Mouse (Mus musculus) adrenal gland, postnatal 10 days (tissue): ENCODE results near the gene Bcr. TPM values are rescaled to one million over a fixed set of nuclear protein-coding genes. Genes with fewer than 3 reads are reported as not detected.

Source experiments
- DNase-seq: peaks from one replicate; pipeline ENCODE4 v3.0.0; 2021; ENCODE audit warnings: mixed read lengths
- total RNA-seq, 2 experiments: library from RNA; stranded (reverse); gene quantifications; 2 replicates each; pipeline ENCODE4 v1.2.3; 2021

The Bcr gene
- total RNA-seq, 2 experiments from 2014 or later, result 21.6 to 24.0 TPM

DNA sequence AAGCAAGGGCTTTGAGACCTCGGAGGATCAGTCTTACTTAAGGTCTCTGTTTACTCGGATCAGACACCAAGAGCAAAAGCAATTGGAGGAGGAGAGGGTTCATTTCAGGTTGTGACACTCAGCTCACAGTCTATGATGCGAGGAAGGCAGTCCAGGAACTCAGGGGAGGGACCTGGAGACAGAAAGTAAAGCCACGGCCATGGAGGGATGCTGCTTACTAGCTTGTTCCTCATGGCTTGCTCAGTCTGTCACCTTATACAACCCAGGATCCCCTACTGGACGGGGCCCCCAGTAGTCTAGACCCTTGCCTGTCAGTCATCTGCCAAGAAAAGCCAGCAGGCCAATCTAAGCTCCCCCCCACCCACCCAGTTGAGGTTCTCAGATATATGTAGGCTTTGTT is 118.5 kb downstream of the Bcr start:
- DNase-seq, result no peak

GRCm38 (mm10) chr10:75182151-75182774 is 121.9 kb downstream of the Bcr start:
- peak; percentile 84 for DNase-seq

DNA sequence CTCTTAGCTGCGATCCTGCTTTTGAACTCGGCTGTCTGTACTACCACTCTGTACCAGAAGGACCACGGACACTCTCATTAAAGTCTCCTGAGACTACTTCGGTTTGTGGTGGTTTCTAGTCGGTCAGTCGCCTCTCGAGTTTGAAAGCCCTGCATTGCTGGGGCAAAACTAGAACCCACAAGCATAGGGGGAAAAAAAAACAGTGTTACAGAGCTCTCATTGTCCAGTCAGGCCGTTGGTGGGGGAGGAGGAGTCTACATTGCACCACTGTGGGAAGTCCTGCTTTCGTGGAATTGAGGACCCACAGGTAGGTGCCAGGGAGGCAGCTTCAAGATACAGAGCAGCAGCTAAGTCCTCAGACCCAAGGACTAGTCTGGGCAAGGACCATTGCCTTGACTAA is 124.4 kb downstream of the Bcr start:
- DNase-seq, result no peak

DNA sequence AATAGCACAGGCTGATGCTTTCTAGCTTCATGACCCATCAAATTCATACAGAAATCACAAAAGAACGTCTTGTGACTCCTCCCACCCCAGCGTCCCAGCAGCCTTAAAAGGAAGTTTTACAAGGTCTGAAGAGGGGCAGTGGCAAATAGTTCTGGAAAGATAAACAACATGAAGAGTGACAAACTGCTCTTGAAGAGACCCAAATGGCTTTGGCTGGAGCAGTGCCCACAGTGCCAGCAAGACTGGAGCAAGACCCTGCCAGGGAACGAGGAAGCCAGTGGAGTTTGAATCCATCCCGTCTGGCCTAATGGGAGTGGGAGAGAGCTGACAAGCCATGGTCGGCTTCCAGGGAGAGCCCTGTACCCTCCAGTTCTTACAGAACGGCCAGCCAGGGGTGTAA is 126.2 kb downstream of the Bcr start:
- DNase-seq, result no peak

GRCm38 (mm10) chr10:75187366-75188056 is 127.1 kb downstream of the Bcr start:
- no peak for DNase-seq

DNA sequence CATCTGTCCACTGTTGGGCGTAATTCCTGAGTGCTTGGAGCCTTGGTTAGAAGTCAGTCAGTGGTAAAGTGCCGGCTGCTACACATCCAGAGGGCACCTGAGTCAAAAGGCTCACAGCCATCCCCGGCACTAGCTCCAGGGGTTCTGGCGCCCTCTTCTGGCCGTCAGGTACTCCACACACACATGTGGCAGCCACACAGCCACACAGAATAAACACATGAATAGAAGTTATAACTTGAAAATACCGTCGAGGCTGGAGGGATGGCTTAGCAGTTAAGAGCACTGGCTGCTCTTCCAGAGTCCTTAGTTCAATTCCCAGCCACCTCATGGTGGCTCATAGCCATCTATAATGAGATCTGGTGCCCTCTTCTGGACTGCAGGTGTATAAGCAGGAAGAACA is 131.3 kb downstream of the Bcr start:
- DNase-seq, result no peak

- DNase-seq, result no peak
These were observed 137.4 kb downstream of the Bcr start for GRCm38 (mm10) chr10:75197817-75198216.

GRCm38 (mm10) chr10:75200733-75201132 is 140.3 kb downstream of the Bcr start:
- no peak for DNase-seq

DNA sequence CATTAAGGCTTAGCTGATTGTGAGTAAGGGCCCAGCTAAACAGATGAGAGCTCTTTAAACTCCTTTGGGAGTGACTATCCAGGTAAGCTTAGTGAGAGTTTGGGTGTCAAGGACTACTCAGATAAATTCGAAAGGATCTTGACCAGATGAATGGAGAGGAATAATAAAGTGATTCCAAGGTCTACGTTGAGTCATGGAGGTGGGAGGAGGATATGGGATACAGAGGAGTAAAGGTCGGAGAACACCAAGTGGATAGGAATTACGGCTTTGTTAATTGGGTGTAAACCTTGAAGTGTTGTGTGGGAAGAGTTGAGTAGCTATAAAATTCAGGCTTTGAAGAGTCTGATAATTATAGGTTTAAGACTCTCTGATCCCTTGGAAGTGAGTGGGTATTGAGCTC is 145.8 kb downstream of the Bcr start:
- DNase-seq, result no peak

GRCm38 (mm10) chr10:75210841-75211240 is 150.4 kb downstream of the Bcr start:
- no peak for DNase-seq

DNA sequence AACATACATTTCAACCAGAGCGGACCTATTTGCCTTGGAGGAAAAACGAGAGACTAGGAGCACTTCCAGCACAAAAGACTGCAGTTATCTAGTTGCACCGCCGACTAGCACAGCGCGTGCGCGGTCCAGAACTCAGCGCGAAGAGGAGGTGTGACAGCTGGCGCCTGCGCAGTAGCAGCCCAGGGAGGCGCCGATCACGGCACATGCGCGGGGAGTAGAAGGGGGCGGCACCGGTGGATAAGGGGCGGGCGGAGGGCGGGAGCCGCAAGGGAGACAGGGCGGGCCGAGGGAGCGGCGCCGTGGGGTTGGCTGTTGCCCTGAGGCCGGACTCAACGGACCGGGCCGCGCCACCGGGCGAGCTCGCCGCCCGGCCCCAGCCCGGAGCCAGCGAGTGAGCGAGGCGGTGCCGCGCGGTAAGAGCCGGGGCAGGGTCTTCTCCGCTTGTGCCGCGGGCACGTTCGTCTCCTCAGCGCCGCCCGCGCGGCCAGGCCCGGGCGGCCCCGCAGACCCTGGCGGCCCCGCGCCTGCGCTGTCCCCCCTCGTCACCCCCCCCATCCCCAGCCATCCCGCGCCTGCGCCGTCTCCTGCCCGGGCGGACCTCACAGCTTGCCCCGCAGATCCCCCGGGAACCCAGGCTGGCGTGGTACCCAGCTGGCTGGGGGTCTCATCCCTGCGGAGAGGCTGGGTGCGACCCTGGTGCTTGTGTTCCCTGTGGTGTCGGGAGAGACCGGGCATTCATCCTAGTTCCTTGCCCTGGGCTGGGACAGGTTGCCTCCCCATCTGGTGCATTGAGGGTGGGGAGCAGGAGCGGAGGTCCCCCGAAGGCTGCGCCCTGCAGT is 151.6 kb downstream of the Bcr start, which contains the start of gene Specc1l:
Gene Specc1l, plus strand, starts transcription at position 267 of the 839 bp plus-strand sequence.
- peak; percentile 98 for DNase-seq

DNA sequence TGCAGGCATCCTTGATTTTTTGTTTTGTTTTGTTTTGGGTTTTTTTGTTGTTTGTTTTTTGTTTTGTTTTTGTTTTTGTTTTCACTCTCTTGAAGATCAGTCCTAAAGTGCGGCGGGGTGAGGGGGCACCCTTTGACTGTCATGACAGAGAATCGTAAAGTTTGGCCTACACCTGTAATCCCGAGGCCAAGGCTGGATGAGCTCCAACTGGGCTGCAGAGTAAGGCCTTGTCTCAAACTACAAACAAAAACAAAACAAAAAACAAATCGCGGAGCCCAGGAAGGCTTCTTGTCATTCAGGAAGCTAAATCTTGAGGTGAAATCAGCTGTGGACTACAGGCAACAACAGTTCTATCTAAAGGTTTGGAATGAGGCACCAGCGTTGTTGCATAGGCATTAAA is 152.6 kb downstream of the Bcr start:
- peak; percentile 63 for DNase-seq

- DNase-seq, result no peak
These were observed 160.3 kb downstream of the Bcr start for GRCm38 (mm10) chr10:75220722-75221121.

DNA sequence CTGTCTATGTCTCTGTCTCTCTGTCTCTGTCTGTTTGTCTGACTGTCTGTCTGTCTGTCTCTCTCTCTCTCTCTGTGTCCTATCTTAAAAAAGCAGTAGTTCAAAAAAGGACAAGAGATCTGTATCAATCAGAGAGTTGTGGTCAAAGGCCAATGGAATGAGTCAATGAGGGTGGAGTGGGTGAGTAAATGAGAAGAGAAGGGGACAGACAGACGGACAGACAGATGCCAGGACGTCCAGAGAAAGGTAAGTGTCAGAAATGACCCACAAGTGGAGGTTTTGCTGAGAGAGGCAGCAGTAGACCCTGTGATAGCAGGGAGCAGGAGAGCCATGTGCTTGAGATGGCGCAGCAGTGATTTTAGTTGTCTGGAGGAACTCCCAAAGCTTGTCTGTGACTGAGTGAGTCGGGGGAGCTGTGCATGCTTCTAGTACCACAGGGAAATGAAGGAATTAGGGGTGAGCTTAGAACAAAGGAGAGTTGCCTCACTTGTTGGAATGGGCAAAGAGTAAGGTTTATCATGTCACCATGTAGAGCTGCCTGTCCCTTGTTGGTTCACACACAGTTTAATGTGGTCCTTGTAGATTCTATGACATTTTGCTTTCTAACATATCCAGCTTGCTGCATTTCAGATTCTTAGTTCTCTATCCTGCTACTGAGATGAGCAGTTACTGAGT is 161.7 kb downstream of the Bcr start:
- no peak for DNase-seq

- no peak for DNase-seq
These were observed 162.2 kb downstream of the Bcr start for GRCm38 (mm10) chr10:75222611-75222998.

DNA sequence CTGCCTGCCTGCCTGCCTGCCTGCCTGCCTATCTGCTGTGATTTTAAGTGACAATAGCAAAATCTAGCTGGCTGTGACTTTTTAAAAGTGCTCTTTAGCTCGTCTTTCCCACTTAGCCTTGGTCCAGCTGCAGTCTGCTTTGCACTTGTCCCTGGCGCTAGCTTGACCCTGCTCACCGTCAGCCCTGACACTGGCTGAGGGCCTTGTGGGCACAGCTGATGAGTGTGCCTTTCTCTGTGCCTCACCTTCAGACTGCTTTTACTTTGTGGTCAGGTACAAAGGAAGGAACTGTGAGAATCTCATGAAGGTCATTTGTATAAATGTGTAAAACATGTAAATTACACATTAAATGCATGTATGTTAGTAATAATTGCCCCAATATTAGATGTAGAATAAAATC is 163.8 kb downstream of the Bcr start:
- DNase-seq, result peak; percentile 38

GRCm38 (mm10) chr10:75224630-75225029 is 164.2 kb downstream of the Bcr start:
- DNase-seq, result no peak

DNA sequence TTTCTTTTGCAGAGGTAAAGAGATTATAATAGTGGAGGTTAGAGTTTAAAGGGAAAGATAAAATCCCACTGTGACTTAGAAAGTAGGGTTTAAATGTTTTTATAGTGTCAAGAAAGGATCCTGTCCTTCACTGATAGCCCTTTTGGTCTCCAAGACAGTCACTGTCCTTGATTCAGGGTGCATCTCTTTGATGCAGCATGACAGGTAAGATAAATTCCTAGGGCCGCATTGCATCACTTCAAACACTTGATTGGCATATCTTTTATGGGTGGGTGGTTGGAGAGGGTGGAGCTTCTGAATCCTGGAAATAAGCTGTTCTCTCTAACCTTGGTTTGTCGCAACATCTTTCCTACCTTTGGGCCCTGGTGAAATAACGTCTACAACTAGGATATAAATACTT is 167.0 kb downstream of the Bcr start:
- DNase-seq, result no peak

DNA sequence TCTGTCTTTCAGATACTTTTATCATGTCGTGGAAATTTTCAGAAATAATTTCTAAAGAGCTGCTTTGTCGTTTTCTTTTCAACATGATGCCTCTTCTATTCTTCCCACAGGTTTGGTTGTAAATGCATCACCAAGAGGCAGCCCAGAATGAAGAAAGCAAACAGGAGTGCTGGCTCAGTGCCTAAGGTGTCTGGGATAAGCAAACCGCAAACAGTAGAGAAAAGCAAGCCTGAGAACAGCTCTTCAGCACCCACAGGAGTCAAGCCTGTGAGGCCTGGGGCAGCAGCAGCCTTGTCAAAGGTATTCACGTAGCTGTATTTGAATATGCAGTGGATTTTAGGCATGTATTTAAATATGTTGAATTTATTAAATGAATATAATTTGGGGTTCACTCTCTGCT is 170.2 kb downstream of the Bcr start:
- no peak for DNase-seq

DNA sequence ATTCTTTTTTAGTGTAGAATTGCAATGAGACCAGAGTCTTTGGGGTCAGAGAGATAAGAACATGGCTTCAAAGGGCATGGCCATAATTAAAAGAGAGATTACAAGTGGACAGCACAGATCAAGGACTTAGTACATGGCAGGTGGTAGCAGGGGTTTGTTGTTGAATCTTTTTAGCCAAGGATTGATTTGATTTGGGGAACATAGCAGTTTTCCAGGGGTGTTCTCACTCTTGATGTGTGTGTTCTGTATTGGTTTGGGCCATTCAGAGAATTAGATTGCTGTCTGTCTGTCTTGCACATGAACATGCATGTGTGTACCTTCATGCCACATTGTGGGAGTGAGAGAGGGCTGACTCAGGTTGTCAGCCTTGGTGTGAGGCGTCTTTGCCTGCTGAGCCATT is 171.5 kb downstream of the Bcr start:
- DNase-seq, result no peak

- no peak for DNase-seq
These were observed 172.3 kb downstream of the Bcr start for GRCm38 (mm10) chr10:75232612-75233155.

- DNase-seq, result no peak
These were observed 173.1 kb downstream of the Bcr start for GRCm38 (mm10) chr10:75233489-75233888.
